Mouse (Mus musculus) erythroblast, embryonic 14.5 days (primary cell): ENCODE results near the gene Sorbs2.

Experiments used
- GATA1 ChIP-seq: IDR thresholded peaks from 2 replicates; pipeline ENCODE4 v1.6.1; 2012; ENCODE audit warnings: low read length, inconsistent platforms, mixed read lengths
- TAL1 ChIP-seq: IDR thresholded peaks from 3 replicates; pipeline ENCODE4 v1.6.1; 2012; ENCODE audit warnings: low read length, inconsistent platforms, mixed read lengths

GRCm38 (mm10) chr8:45719776-45720175 is 212.2 kb downstream of the Sorbs2 start:
- TF ChIP-seq GATA1, result no peak
- TF ChIP-seq TAL1, result no peak
